Mouse (Mus musculus): Measurements from ENCODE around the gene Tmem259.

DNA sequence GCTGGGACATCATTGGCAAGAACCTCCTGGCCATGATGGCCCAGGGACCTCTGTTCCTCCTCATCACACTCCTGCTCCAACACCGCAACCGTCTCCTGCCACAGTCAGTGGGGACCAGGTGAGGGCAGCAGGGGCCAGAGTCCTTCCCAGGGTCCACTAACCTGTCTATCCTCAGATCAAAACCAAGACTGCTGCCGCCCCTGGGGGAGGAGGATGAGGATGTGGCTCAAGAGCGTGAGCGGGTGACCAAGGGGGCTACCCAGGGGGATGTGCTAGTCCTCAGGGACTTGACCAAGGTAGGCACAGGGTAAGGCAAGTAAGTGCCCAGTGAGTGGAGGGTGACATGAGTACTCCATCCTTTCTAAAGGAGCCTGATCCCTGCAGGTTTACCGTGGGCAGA lies 27.6 kb upstream of the Tmem259 start:
- TF ChIP-seq CTCF (conservative IDR thresholded peaks at IDR 0.05; ENCODE audit: low read length), result no peak
- no peak for TF ChIP-seq NANOG (IDR thresholded peaks at IDR 0.05; ENCODE audit: borderline replicate concordance, low read length)
- TF ChIP-seq POU5F1 (IDR thresholded peaks at IDR 0.05; ENCODE audit: borderline replicate concordance, low read length), result no peak
